Mouse (Mus musculus): ENCODE data around the gene Myo16. TPM values are rescaled to one million over a fixed set of nuclear protein-coding genes. Genes with fewer than 3 reads are reported as not detected.
A peak's percentile ranks its signal among the peaks of the same experiment; 100 is the strongest.

The Myo16 gene
- total RNA-seq, 1 experiment from 2014 or later, result not detected

DNA sequence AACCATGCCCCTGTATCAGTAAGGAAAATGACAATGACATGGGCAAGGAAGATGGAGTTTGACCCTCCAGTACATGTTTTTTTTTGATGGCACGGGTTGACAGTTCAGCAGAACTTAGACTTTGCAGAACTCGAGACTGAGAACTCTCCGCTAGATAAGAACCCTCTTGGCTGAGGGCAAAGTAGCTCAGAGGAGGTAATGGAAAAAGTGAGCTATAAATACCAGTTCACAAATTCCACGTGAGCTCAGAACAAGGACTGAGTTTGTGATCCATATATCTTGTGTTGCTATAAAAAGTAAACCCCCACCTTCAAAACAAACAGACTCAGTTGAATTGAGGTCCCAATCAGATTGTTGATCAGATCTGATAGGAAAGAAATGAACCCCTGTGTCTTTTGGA lies 489.5 kb downstream of the Myo16 start:
- no peak for ATAC-seq (replicated peaks; ENCODE audit: low read depth, poor library complexity, severe bottlenecking)

DNA sequence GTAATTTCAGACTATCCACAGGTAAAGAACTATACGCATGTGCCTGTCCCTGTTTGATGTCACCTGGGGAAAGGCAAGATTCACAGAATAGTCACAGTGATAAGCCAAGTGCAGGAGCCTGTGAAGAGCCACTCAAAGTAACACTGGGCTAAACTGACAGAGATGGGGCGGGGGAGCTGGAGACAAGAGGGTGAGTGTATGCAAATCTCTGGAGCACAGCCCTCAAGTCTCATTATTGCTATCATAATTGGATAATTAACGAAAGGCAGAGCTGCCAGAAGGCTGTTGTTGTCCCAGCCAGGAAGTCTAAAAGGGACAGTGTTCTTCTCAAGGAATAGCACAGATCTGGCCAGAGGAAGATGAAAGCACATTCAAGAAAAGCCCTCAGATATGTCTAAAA lies 490.8 kb downstream of the Myo16 start:
- ATAC-seq (replicated peaks; ENCODE audit: low read depth, poor library complexity, severe bottlenecking), result no peak

DNA sequence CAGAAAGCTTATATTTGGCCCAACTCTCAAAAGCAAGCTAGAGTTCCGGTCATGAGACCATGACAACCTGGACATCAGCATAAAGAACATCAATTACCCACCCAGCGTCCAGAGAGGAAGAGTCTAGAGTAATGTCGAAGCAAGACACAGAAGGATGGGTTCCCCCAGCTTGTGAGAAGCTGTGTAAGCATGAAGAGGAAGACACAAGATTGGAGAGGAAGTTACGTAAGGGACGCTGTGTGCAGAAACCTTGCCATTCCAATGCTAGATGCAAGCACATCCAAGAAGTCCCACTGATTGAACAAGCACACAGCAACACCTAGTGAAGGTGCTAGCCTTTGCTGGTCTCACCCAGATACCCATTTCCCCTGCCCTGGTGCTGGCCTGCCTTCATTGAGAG lies 492.0 kb downstream of the Myo16 start:
- ATAC-seq (replicated peaks; ENCODE audit: low read depth, poor library complexity, severe bottlenecking), result 0 out of 2 replicates have a peak, but pooled peaks have one; percentile 48

DNA sequence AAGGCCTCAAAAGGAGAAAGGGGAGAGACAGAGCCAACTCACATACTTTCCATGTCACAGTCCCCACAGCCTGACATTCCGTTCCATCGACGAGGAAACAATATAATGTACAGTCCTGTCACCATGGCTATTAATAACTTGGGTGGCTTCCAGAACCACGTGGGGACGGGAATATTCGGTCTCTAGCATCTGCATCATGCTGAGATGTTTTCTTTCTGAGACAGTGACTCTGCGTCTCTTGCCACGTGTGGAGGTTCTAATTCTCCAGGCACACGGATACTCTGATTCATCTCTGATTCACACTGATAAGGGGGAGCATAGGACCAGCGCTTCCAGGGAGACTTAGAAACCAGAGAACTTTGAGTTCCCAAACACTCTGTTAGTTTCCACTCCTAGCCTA lies 492.8 kb downstream of the Myo16 start:
- no peak for ATAC-seq (replicated peaks; ENCODE audit: low read depth, poor library complexity, severe bottlenecking)

DNA sequence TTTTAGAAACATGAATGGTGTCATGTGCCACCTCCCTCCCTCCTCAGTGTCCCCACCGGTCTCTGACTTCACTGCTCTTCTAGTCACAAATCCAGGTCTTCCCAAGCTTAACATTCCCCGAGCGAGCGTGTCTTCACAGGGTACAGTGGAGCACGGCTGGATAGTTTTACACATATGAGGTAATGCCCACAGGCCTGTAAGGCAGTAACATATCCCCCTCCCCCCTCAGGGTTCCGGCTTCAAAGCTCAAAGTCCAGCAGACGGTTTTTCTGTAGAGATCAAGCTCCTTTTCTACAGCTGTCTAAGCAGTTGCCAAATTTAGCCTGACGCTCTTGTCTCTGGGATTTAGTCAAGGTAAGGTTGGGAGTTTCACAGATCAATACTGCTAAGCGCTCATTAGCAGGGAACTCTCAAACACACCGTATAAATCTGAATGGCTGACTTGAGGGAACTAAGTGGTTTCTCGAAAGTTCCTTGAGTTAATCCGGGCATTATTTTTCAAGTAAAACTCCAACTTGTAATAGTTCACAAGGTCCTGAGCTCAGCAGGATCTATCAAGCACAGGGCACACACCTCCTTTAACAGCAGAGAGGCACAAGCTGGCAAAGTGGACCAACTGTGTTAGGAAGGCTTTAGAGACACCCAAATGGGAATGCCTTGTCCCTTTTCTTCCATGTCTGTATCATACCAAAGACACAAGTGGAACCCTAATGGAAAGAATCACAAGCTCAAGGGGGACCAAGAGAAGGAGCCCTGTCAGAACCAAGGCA lies 498.0 kb downstream of the Myo16 start:
- no peak for ATAC-seq (replicated peaks; ENCODE audit: low read depth, poor library complexity, severe bottlenecking)

DNA sequence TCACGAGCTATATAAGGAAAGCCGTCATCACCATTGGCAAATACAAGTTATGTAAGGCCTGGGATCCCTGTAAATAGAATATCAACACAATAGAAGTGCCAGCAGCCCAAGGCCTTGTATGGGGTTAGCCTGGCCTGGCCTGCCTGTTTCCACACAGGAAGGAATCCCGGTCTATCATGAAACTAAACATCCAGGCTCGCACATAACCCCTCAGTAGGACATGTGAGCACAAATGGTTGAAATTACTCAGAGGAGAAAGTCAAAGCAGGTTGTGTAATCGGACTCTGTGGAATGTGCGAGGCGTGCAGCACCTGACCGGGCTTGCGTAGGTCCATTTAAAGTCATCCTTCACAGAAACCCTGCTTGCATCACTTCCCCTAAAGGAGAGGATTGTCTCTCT lies 499.6 kb downstream of the Myo16 start:
- ATAC-seq (replicated peaks; ENCODE audit: low read depth, poor library complexity, severe bottlenecking), result no peak

DNA sequence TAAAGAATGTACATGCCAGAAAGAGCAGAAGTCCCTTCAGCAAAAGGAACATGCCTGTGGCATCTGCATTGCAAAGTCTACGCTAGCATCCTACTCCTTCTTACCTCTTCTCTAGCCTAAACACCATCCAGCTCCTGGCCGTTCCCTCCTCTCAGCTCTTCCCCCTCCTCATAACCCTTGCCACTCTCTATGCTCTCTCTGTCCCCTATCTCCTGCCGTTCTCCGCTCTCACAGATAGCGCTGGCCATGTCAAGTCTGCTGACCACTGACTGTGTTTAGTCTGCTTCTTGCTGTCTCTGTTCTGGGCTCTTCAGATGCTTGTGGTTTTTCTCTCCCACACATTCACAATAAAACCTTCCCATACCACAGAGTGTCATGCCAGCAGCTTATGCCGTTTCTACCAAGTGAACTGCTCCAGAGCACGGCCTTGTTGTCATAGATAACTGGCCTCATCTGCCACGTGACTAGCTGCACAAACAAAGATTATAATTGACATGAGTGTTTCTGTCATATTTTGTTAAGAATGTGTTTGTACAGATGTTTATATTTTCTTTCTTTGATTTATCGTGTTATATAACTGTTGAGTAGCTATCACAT lies 501.3 kb downstream of the Myo16 start:
- peak; percentile 72; the same call in 1 of the 2 replicates for ATAC-seq (replicated peaks; ENCODE audit: low read depth, poor library complexity, severe bottlenecking)

DNA sequence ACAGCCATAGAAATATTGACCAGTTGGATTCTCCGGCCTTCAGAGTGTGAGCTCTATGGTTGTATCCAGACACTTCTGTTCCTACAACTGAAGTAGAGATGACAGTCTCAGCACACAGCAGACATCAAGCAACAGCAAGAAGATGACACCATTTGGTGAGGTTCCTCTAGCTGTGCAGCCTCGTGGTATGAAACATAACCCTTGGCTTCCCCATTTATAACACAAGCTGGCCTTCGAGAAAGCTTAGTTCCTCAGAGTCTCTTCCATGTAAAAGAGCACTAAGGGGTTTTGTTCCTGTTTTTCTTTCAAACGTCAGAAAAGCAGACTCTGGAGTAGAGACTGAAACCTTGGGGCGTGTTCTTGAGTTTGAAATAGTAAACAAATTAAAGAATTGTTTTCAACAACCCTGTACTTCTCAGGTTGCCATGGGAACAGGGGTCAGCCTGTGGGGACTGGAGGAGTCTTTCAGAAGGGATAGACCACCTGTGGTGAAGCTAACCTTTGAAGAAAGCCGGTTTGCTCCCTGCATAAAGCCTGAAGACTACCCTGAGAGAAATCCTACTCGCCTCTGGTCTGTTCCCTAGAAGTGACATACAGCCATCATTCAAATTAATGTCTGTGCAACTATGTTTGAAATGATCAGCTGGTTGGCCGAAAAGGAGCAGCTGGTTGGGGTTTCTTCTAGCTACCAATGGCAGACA lies 510.2 kb downstream of the Myo16 start:
- ATAC-seq (replicated peaks; ENCODE audit: low read depth, poor library complexity, severe bottlenecking), result peak; percentile 89

DNA sequence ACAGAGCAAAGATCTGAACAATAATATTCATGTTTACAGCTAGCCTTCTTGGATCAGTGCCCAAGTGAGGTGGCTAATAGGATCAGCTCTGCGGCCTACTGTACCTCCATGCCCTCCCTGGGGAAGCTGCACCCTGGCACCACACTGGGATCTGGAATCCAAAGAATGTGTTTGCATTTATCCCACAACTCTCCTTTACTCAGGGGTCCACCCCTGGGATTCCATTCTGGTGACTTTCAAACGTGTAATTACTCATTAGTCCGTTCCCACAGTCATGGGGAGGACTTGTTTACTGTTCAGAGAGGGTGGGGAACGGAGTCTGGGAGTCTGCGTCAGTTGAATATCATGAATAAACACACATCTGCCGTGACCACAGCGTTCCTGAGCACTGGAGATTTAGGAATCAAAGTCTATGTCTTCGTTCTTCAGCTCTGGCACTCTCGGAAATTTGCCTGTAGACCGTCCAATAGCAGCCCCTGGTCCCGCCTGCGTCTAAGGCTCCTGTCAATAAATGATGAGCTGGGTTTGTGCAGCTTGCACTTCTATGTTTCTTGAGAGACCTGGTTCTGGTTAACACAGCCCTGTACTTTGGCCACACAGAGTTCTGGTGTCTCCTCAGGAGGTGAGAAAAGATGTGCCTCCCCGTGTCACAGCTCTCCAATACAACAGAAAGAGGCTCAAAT lies 511.3 kb downstream of the Myo16 start:
- no peak for ATAC-seq (replicated peaks; ENCODE audit: low read depth, poor library complexity, severe bottlenecking)

DNA sequence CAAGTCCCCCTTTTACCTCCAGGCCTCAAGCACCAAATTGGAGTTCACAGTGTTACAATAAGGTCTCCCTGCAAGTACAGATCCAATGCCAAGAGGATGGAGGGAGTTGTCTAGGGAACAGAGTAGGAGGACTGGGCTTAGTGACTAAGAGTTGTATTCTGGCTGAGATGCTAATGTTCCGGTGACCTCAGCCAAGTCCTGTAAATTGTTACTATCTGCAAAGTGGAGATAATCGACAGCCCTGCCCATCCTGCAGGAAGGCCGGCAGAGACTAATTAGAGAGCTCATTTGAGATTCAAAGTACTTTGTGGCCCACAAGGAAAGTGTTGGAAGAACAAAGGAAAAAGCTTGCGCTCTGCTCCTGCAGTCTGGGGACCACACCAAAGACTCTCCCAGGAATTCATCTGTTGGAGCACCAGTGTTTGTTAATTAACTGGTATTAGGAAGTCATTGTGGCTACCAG lies 512.1 kb downstream of the Myo16 start:
- ATAC-seq (replicated peaks; ENCODE audit: low read depth, poor library complexity, severe bottlenecking), result no peak

DNA sequence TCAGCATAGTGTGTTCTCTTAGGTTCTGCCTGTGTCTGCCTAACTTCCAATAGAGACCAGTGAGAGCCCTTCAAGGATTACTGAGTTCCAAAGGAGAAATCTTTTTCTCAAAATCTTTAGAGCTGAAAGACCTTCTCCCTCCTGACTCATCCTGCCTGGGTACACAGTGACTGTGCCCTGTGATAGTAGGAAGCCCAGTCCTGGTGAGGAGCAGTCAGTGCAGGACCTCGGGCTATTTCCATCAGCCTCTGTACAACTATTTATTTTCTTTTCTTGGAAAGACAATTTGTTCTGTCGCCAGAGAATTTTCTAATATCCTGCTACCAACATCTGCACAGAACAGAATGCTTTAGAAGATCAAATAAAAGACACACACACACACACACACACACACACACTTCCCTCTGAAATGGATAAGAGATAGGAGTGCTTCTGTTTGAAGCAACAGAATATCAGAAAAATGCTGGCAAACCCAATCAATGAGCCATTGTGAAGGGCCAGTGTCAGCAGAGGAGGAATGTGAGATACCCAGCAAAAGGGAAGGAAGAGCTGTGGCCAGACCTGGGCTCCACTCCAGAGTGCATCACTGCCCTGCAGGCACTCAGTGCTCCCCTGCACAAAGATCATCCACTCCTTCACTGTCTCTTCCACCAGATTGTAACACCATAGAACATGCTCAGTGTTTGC lies 518.3 kb downstream of the Myo16 start:
- 0 out of 2 replicates have a peak, but pooled peaks have one; percentile 42 for ATAC-seq (replicated peaks; ENCODE audit: low read depth, poor library complexity, severe bottlenecking)

DNA sequence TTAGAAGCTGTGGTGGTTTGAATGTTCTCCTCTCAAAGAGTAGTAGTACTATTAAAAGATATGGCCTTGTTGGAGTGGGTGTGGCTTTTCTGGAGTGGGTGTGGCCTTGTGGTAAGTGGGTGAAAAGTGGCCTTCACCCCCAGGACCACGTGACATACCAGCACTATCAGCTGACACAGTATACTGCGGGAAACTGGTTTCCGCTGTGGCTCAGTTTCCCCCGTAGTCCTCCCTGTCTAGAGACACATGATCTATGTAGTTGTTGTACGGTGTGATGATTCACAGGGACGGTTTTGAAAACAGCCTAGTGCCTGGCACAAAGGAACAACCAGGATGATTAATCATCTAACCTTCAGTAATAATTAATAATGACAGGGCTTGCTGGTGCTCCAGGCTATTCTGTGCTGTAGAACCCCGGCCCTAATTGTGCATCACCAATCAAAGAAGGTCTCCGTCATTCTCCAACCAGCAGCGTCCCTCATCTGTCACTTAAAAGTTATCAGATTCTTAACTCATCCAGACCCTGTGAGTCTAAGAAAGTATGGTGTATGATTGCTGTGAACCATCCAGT lies 524.2 kb downstream of the Myo16 start:
- ATAC-seq (replicated peaks; ENCODE audit: low read depth, poor library complexity, severe bottlenecking), result no peak

DNA sequence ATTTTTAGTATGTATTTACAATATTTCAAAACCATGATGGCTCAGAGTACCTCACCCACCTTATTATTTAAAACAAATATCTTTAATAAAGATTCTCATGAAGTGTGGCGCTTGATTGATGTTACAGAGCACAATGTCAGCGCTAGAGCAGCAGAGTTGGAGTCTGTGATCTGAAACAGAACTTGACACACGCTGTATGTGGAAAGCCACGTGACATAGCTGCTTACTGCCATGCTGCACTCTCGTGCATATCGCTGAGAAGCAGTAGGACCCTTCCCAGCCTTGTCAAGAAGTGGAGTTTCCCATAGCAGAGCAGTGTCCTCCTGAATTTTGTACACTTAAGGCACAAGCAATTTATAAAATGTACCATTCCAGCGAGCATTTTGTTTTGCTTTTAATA lies 528.2 kb downstream of the Myo16 start:
- no peak for ATAC-seq (replicated peaks; ENCODE audit: low read depth, poor library complexity, severe bottlenecking)

DNA sequence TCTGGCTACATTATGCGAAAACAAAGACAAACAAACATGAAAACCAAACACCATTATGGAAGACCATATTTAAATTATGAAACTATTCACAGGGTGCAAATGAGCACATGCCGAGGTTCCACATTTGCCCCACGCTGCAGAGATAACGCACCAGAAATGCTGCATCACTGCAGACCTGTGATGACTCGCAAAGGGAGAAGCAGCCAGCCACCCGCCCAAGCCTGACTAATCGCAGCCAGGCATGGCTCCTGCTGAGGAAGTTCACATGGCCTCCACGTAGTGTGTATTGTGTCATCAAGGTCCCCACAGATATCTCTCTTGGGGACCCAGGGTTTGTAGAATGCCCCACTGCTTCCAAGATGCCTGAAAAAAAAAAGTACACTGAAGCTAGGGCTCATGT lies 529.4 kb downstream of the Myo16 start:
- peak; percentile 100 for ATAC-seq (replicated peaks; ENCODE audit: low read depth, poor library complexity, severe bottlenecking)

Other genes with a start within 250 kb of the Myo16 start
- gene Lig4, start 176.2 kb upstream of the Myo16 start, total RNA-seq (2017), result 0.19 and 2.5 TPM in 2 replicates
- gene Abhd13, start 176.2 kb upstream of the Myo16 start, total RNA-seq (2017), result 12.8 and 14.5 TPM in 2 replicates
- 0.68 TPM in 1 of 2 replicates, not detected in the other for gene Tnfsf13b, start 147.4 kb upstream of the Myo16 start, total RNA-seq (2017)